Mouse (Mus musculus): ENCODE measurements at regions not wholly inside any gene's neighbourhood (a gene's known extent, or its start where the extent isn't known, plus 50 kb on each side); places are given as distances from the start of the nearest gene placed in this dataset.

GRCm38 (mm10) chr19:37498438-37498837 is 51.8 kb upstream of the Exoc6 start:
- Histone ChIP-seq H3K4me1 (ENCODE audit: insufficient read depth) (no peaks in the 10 kb centered on the region), H3K27me3 (ENCODE audit: insufficient read depth, low read length) (no peaks in the 10 kb centered on the region), H3K9ac (no peak overlapping the region), H3K27ac (ENCODE audit: low read depth) (no peak overlapping the region), H3K4me3 (ENCODE audit: low read depth, low read length) (no peak overlapping the region), H3K9me3 (ENCODE audit: low read depth, low read length) (no peaks in the 10 kb centered on the region), H3K4me2 (no peak overlapping the region), H3K36me3 (ENCODE audit: insufficient read depth) (no peaks in the 10 kb centered on the region)
- WGBS, result 82% methylated on average over 3 of the region's 3 CpGs
- TF ChIP-seq CTCF (IDR thresholded peaks at IDR 0.05; ENCODE audit: low read depth), result no peak
- DNase-seq (no peak), ATAC-seq (ENCODE audit: insufficient read depth) (no peak)
